Mouse (Mus musculus) midbrain, postnatal 0 days (tissue): ENCODE data around the gene Pla2g4e. TPM values are rescaled to one million over a fixed set of nuclear protein-coding genes. Genes with fewer than 3 reads are reported as not detected.

Experiments used
- ATAC-seq: fragments of 200-750 bp; cut with Nextera tagmentation; 2 replicates; pipeline ENCODE4 v1.8.0; 2017; ENCODE audit warnings: moderate number of reproducible peaks, mild to moderate bottlenecking, moderate TSS enrichment, moderate library complexity; ENCODE audit not compliant: low FRiP score
- DNase-seq: peaks from one replicate; pipeline ENCODE4 v3.0.0-alpha.2; 2015; ENCODE audit warnings: low spot score
- H3K27ac ChIP-seq: fragments of 300-500 bp; sonication (generic); 2 replicates; pipeline ENCODE4 v1.5.1; 2014; ENCODE audit warnings: low read depth, mild to moderate bottlenecking, low read length, mixed read lengths
- H3K27me3 ChIP-seq: fragments of 300-500 bp; sonication (generic); 2 replicates; pipeline ENCODE4 v1.6.1; 2014; ENCODE audit warnings: low read length, control low read depth, mixed read lengths; ENCODE audit not compliant: insufficient read depth
- H3K36me3 ChIP-seq: fragments of 300-500 bp; sonication (generic); 2 replicates; pipeline ENCODE4 v1.6.1; 2014; ENCODE audit warnings: low read length, control low read depth, mixed read lengths; ENCODE audit not compliant: insufficient read depth
- H3K4me1 ChIP-seq: fragments of 300-500 bp; sonication (generic); 2 replicates; pipeline ENCODE4 v1.6.1; 2014; ENCODE audit warnings: mild to moderate bottlenecking, control low read depth, antibody characterized with exemption, low read length, mixed read lengths; ENCODE audit not compliant: insufficient read depth
- H3K4me2 ChIP-seq: fragments of 300-500 bp; sonication (generic); 2 replicates; pipeline ENCODE4 v1.6.1; 2014; ENCODE audit warnings: low read depth, mild to moderate bottlenecking, low read length, mixed read lengths; ENCODE audit not compliant: poor library complexity, severe bottlenecking
- H3K4me3 ChIP-seq: fragments of 300-500 bp; sonication (generic); 2 replicates; pipeline ENCODE4 v1.5.1; 2014; ENCODE audit warnings: low read depth, mild to moderate bottlenecking, low read length, moderate library complexity
- H3K9ac ChIP-seq: fragments of 300-500 bp; sonication (generic); replicated peaks from 2 replicates; pipeline ENCODE4 v1.6.1; 2014; ENCODE audit warnings: mild to moderate bottlenecking, low read length, moderate library complexity, mixed read lengths; ENCODE audit not compliant: poor library complexity, severe bottlenecking
- H3K9me3 ChIP-seq: fragments of 300-500 bp; sonication (generic); 2 replicates; pipeline ENCODE4 v1.6.1; 2016; ENCODE audit warnings: low read length, control low read depth
- CTCF ChIP-seq: IDR thresholded peaks from 2 replicates; pipeline ENCODE4 v1.5.1; 2016; ENCODE audit warnings: antibody characterized with exemption, mild to moderate bottlenecking
- WGBS: fragments of 180-500 bp; shearing (Covaris S2); extraction: QIAGEN DNeasy Blood & Tissue Kit; methylation state at CpG from one replicate; pipeline ENCODE4 v1.1.7; 2014; 5-methylcytosine and 5-hydroxymethylcytosine counted together
- polyA plus RNA-seq: library from polyadenylated mRNA; unstranded; fragments of >200 nt; fragmentation: Nextera tagmentation; extraction: Ambion mirVana; gene quantifications from 2 replicates; pipeline ENCODE4 v1.2.1, GENCODE M21; 2015
- total RNA-seq: library from RNA; depleted of rRNA; stranded (reverse); fragments of >200 nt; gene quantifications from 2 replicates; pipeline ENCODE4 v1.2.3, GENCODE M21; 2014; rRNA removed

Pla2g4e gene
- total RNA-seq (18.5 and 20.0 TPM in 2 replicates), polyA plus RNA-seq (10.3 and 10.4 TPM in 2 replicates)

GRCm38 (mm10) chr2:120244679-120245420 lies at the start of gene Pla2g4e:
TSS of gene Pla2g4e (minus strand) at chr2:120245335.
- Histone ChIP-seq H3K9me3 (no peaks in the 10 kb centered on the region), H3K9ac (peak within 1 kb of the TSS; percentile 60), H3K4me1 (0 out of 2 replicates have a peak, but pooled peaks cover 2% of the 10 kb centered on the region), H3K36me3 (no peaks in the 10 kb centered on the region), H3K4me3 (peak within 1 kb of the TSS; percentile 36), H3K27me3 (no peaks in the 10 kb centered on the region), H3K4me2 (peak within 1 kb of the TSS; percentile 57), H3K27ac (peak within 1 kb of the TSS; percentile 86)
- peak; percentile 70 for DNase-seq
- peak; percentile 91 for ATAC-seq
- no peak; the same call in 1 of the 2 replicates for TF ChIP-seq CTCF
- 3% methylated on average over 27 of the region's 27 CpGs for WGBS

GRCm38 (mm10) chr2:120291471-120292078 lies 46.4 kb upstream of the Pla2g4e start:
- Histone ChIP-seq H3K4me1 (no peaks in the 10 kb centered on the region), H3K27ac (no peak overlapping the region), H3K9me3 (no peaks in the 10 kb centered on the region), H3K4me3 (no peak overlapping the region), H3K9ac (no peak overlapping the region), H3K27me3 (no peaks in the 10 kb centered on the region), H3K4me2 (no peak overlapping the region), H3K36me3 (no peaks in the 10 kb centered on the region)
- no peak for TF ChIP-seq CTCF
- no peak for ATAC-seq
- 87% methylated on average over 8 of the region's 9 CpGs for WGBS
- DNase-seq = no peak

- Histone ChIP-seq H3K9ac (no peak within 1 kb of the TSS), H3K27ac (no peak within 1 kb of the TSS), H3K4me1 (no peaks in the 10 kb centered on the region), H3K36me3 (no peaks in the 10 kb centered on the region), H3K4me2 (no peak within 1 kb of the TSS), H3K9me3 (no peaks in the 10 kb centered on the region), H3K27me3 (no peaks in the 10 kb centered on the region), H3K4me3 (no peak within 1 kb of the TSS)
- WGBS = 75% methylated on average over 5 of the region's 5 CpGs
- no peak for ATAC-seq
- DNase-seq = no peak
- no peak for TF ChIP-seq CTCF
These were observed 43.9 kb upstream of the Pla2g4e start, which contains the start of gene Pla2g4d for GRCm38 (mm10) chr2:120288995-120289394. TSS of gene Pla2g4d (minus strand) at chr2:120289197.

- no peaks in the 10 kb centered on the region for H3K27me3 ChIP-seq
- no peak overlapping the region for H3K27ac ChIP-seq
- no peaks in the 10 kb centered on the region for H3K4me1 ChIP-seq
- no peaks in the 10 kb centered on the region for H3K36me3 ChIP-seq
- TF ChIP-seq CTCF = no peak
- WGBS = 85% methylated on average over 3 of the region's 3 CpGs
- no peaks in the 10 kb centered on the region for H3K9me3 ChIP-seq
- no peak overlapping the region for H3K4me3 ChIP-seq
- ATAC-seq (no peak), DNase-seq (no peak)
- H3K9ac ChIP-seq = no peak overlapping the region
- H3K4me2 ChIP-seq = no peak overlapping the region
These were observed 43.3 kb upstream of the Pla2g4e start for GRCm38 (mm10) chr2:120288401-120288800.

- Histone ChIP-seq H3K4me1 (no peaks in the 10 kb centered on the region), H3K4me3 (no peak overlapping the region), H3K9ac (no peak overlapping the region), H3K27ac (no peak overlapping the region), H3K9me3 (no peaks in the 10 kb centered on the region), H3K36me3 (no peaks in the 10 kb centered on the region), H3K27me3 (no peaks in the 10 kb centered on the region), H3K4me2 (no peak overlapping the region)
- WGBS = 77% methylated on average over 4 of the region's 4 CpGs
- no peak for ATAC-seq
- no peak for TF ChIP-seq CTCF
- DNase-seq = peak; percentile 26
These were observed 40.5 kb upstream of the Pla2g4e start for GRCm38 (mm10) chr2:120285639-120286038.

- Histone ChIP-seq H3K9me3 (no peaks in the 10 kb centered on the region), H3K27me3 (no peaks in the 10 kb centered on the region), H3K36me3 (no peaks in the 10 kb centered on the region), H3K4me3 (no peak overlapping the region), H3K4me2 (no peak overlapping the region), H3K9ac (no peak overlapping the region), H3K27ac (no peak overlapping the region), H3K4me1 (no peaks in the 10 kb centered on the region)
- no peak for TF ChIP-seq CTCF
- ATAC-seq (no peak), DNase-seq (no peak)
These were observed 39.6 kb upstream of the Pla2g4e start for GRCm38 (mm10) chr2:120284705-120285104.
